Mouse (Mus musculus): ENCODE results near the gene Ccdc88a.
A peak's percentile ranks its signal among the peaks of the same experiment; 100 is the strongest.

Gene Ccdc88a

GRCm38 (mm10) chr11:29547752-29548503 is 174.5 kb downstream of the Ccdc88a start, which contains the start of the genes Clhc1 and Rps27a:
Gene Clhc1, plus strand, starts transcription at chr11:29547950.
Gene Rps27a, minus strand, starts transcription at chr11:29548109.
- peak; percentile 81 for DNase-seq (ENCODE audit: extremely low read depth, low read depth, low spot score)

- no peak for DNase-seq (ENCODE audit: extremely low read depth, low read depth, low spot score)
Observed at GRCm38 (mm10) chr11:29548504-29549424, 175.3 kb downstream of the Ccdc88a start.

- no peak for DNase-seq (ENCODE audit: extremely low read depth, low read depth, low spot score)
Observed at GRCm38 (mm10) chr11:29549425-29549778, 175.9 kb downstream of the Ccdc88a start.
